Mouse (Mus musculus) liver, embryonic 16.5 days (tissue): ENCODE results near the gene Git2. TPM values are rescaled to one million over a fixed set of nuclear protein-coding genes. Genes with fewer than 3 reads are reported as not detected.

Experiments used
- ATAC-seq: fragments of 200-750 bp; cut with Nextera tagmentation; 2 replicates; pipeline ENCODE4 v1.8.0; 2017; ENCODE audit warnings: low read depth, mild to moderate bottlenecking, moderate number of reproducible peaks, moderate library complexity
- H3K27ac ChIP-seq: fragments of 300-500 bp; sonication (generic); 2 replicates; pipeline ENCODE4 v1.5.1; 2014; ENCODE audit warnings: mild to moderate bottlenecking, low read length
- H3K27me3 ChIP-seq: fragments of 300-500 bp; sonication (generic); 2 replicates; pipeline ENCODE4 v1.6.1; 2014; ENCODE audit warnings: low read depth, low read length, mixed read lengths; ENCODE audit not compliant: control insufficient read depth, insufficient read depth
- H3K36me3 ChIP-seq: fragments of 300-500 bp; sonication (generic); 2 replicates; pipeline ENCODE4 v1.6.1; 2014; ENCODE audit warnings: mild to moderate bottlenecking; ENCODE audit not compliant: control insufficient read depth, insufficient read depth
- H3K4me1 ChIP-seq: fragments of 300-500 bp; sonication (generic); 2 replicates; pipeline ENCODE4 v1.6.1; 2014; ENCODE audit warnings: low read depth, low read length, mixed read lengths; ENCODE audit not compliant: control insufficient read depth
- H3K4me2 ChIP-seq: fragments of 300-500 bp; sonication (generic); 2 replicates; pipeline ENCODE4 v1.6.1; 2014; ENCODE audit warnings: low read depth, low read length, mixed read lengths
- H3K4me3 ChIP-seq: fragments of 300-500 bp; sonication (generic); 2 replicates; pipeline ENCODE4 v1.5.1; 2014; ENCODE audit warnings: low read depth, mild to moderate bottlenecking, low read length
- H3K9ac ChIP-seq: fragments of 300-500 bp; sonication (generic); 2 replicates; pipeline ENCODE4 v1.6.1; 2014; ENCODE audit warnings: low read depth, low read length
- H3K9me3 ChIP-seq: fragments of 300-500 bp; sonication (generic); replicated peaks from 2 replicates; pipeline ENCODE4 v1.6.1; 2016; ENCODE audit warnings: low read length; ENCODE audit not compliant: control insufficient read depth
- WGBS: fragments of 180-500 bp; shearing (Covaris S2); extraction: QIAGEN DNeasy Blood & Tissue Kit; methylation state at CpG from one replicate; pipeline ENCODE4 v1.1.7; 2014; ENCODE audit not compliant: insufficient replicate concordance; 5-methylcytosine and 5-hydroxymethylcytosine counted together
- polyA plus RNA-seq: library from polyadenylated mRNA; unstranded; fragments of >200 nt; fragmentation: Nextera tagmentation; extraction: Ambion mirVana; gene quantifications from 2 replicates; pipeline ENCODE4 v1.2.1, GENCODE M21; 2015

The Git2 gene
- polyA plus RNA-seq, 1 experiment from 2014 or later, result 16.1 TPM

DNA sequence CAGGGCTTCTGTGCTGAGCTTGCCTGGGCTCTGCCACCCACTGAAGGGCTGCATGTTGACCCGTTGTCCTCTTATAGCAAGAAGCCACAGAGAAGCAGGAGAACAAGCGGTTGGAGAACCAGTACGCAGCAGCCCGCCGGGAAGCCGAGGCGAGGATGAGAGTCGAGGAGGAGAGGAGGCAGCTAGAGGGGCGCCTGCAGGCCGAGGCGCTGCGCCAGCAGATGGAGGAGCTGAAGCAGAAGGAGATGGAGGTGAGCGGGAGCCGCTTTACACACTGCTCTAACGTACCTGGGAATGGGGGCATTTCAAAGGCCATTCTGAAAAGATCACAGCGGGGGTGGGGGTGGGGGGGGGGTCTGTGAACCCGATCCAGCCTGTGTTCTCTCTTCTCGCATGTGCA, 60.8 kb downstream of the Git2 start:
- H3K4me2 ChIP-seq, result no peak overlapping the region
- no peak overlapping the region for H3K27ac ChIP-seq
- H3K36me3 ChIP-seq, result peaks cover 10% of the 10 kb centered on the region
- WGBS, result 79% methylated on average over 18 of the region's 18 CpGs
- ATAC-seq, result no peak
- no peaks in the 10 kb centered on the region for H3K27me3 ChIP-seq
- no peak overlapping the region for H3K4me3 ChIP-seq
- H3K4me1 ChIP-seq, result no peaks in the 10 kb centered on the region
- no peak overlapping the region for H3K9ac ChIP-seq
- no peaks in the 10 kb centered on the region for H3K9me3 ChIP-seq

- Histone ChIP-seq H3K9ac (no peak overlapping the region), H3K4me1 (peaks cover 8% of the 10 kb centered on the region), H3K27ac (no peak overlapping the region), H3K9me3 (no peaks in the 10 kb centered on the region), H3K4me2 (no peak overlapping the region), H3K36me3 (peaks cover 10% of the 10 kb centered on the region), H3K4me3 (no peak overlapping the region), H3K27me3 (no peaks in the 10 kb centered on the region)
- ATAC-seq, result no peak
- WGBS, result 52% methylated on average over 21 of the region's 21 CpGs
Observed at GRCm38 (mm10) chr5:114709357-114709756, 66.0 kb downstream of the Git2 start.

GRCm38 (mm10) chr5:114708491-114708890, 66.8 kb downstream of the Git2 start:
- no peaks in the 10 kb centered on the region for H3K9me3 ChIP-seq
- H3K4me1 ChIP-seq, result peaks cover 8% of the 10 kb centered on the region
- no peak for ATAC-seq
- no peak overlapping the region for H3K27ac ChIP-seq
- no peaks in the 10 kb centered on the region for H3K27me3 ChIP-seq
- 54% methylated on average over 15 of the region's 15 CpGs for WGBS
- H3K4me2 ChIP-seq, result peak overlapping the region; percentile 87
- H3K4me3 ChIP-seq, result peak overlapping the region; percentile 95
- H3K36me3 ChIP-seq, result peaks cover 9% of the 10 kb centered on the region
- peak overlapping the region; percentile 85; the same call in 1 of the 2 replicates for H3K9ac ChIP-seq

- H3K27ac ChIP-seq, result no peak within 1 kb of the TSS
- H3K9me3 ChIP-seq, result no peaks in the 10 kb centered on the region
- no peaks in the 10 kb centered on the region for H3K27me3 ChIP-seq
- peak; percentile 66 for ATAC-seq
- peaks cover 7% of the 10 kb centered on the region; the same call in 1 of the 2 replicates for H3K36me3 ChIP-seq
- WGBS, result 5% methylated on average over 49 of the region's 49 CpGs
- peak within 1 kb of the TSS; percentile 87 for H3K4me2 ChIP-seq
- peak within 1 kb of the TSS; percentile 95 for H3K4me3 ChIP-seq
- H3K4me1 ChIP-seq, result peaks cover 17% of the 10 kb centered on the region
- H3K9ac ChIP-seq, result peak within 1 kb of the TSS; percentile 85
Observed at GRCm38 (mm10) chr5:114707265-114708068, 67.8 kb downstream of the Git2 start, which contains the start of gene Tchp. TSS of gene Tchp (plus strand) at chr5:114707760.

- 31% methylated on average over 14 of the region's 14 CpGs for WGBS
- no peaks in the 10 kb centered on the region for H3K27me3 ChIP-seq
- peaks cover 12% of the 10 kb centered on the region for H3K4me1 ChIP-seq
- no peak overlapping the region for H3K9ac ChIP-seq
- no peak overlapping the region for H3K4me3 ChIP-seq
- H3K36me3 ChIP-seq, result no peaks in the 10 kb centered on the region
- H3K4me2 ChIP-seq, result no peak overlapping the region
- peak; percentile 65 for ATAC-seq
- H3K9me3 ChIP-seq, result no peaks in the 10 kb centered on the region
- H3K27ac ChIP-seq, result no peak overlapping the region
Observed at GRCm38 (mm10) chr5:114702403-114703392, 72.6 kb downstream of the Git2 start.

DNA sequence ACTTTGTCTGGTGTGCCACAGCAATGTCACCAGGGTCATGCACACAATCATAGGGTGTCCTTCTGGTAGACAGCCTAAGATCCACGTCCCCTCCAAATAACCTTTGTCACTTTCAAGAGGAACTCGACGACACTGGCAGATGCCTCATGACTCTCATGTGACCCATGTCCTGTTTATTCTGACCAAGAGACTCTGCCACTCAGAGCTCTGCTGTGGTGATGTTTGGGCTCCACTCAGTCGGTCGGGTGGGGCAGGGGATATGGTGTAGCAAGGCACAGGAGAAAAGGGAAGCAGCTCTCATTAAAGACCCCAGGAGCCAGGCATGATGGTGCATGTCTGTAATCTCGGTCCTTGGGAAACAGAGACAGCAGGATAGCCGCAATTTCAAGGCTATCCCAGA, 76.3 kb downstream of the Git2 start:
- H3K4me1 ChIP-seq, result peaks cover 12% of the 10 kb centered on the region
- no peaks in the 10 kb centered on the region for H3K9me3 ChIP-seq
- WGBS, result 15% methylated on average over 7 of the region's 7 CpGs
- no peak overlapping the region for H3K27ac ChIP-seq
- ATAC-seq, result peak; percentile 22; the same call in 1 of the 2 replicates
- no peak overlapping the region for H3K9ac ChIP-seq
- no peaks in the 10 kb centered on the region for H3K36me3 ChIP-seq
- H3K27me3 ChIP-seq, result no peaks in the 10 kb centered on the region
- H3K4me3 ChIP-seq, result no peak overlapping the region
- H3K4me2 ChIP-seq, result no peak overlapping the region

GRCm38 (mm10) chr5:114698044-114698746, 77.1 kb downstream of the Git2 start:
- Histone ChIP-seq H3K27ac (no peak overlapping the region), H3K27me3 (no peaks in the 10 kb centered on the region), H3K4me2 (no peak overlapping the region), H3K9me3 (no peaks in the 10 kb centered on the region), H3K4me1 (peaks cover 10% of the 10 kb centered on the region), H3K4me3 (no peak overlapping the region), H3K9ac (no peak overlapping the region), H3K36me3 (no peaks in the 10 kb centered on the region)
- 78% methylated on average over 19 of the region's 19 CpGs for WGBS
- ATAC-seq, result no peak

- Histone ChIP-seq H3K27ac (no peak overlapping the region), H3K4me3 (no peak overlapping the region), H3K9ac (no peak overlapping the region), H3K36me3 (no peaks in the 10 kb centered on the region), H3K4me2 (no peak overlapping the region), H3K4me1 (no peaks in the 10 kb centered on the region), H3K9me3 (no peaks in the 10 kb centered on the region), H3K27me3 (no peaks in the 10 kb centered on the region)
- WGBS, result 66% methylated on average over 17 of the region's 17 CpGs
- no peak for ATAC-seq
Observed at GRCm38 (mm10) chr5:114696939-114697338, 78.4 kb downstream of the Git2 start.
